8 mouse cellular contexts compared by ENCODE assay signal in the genomic region with DNA sequence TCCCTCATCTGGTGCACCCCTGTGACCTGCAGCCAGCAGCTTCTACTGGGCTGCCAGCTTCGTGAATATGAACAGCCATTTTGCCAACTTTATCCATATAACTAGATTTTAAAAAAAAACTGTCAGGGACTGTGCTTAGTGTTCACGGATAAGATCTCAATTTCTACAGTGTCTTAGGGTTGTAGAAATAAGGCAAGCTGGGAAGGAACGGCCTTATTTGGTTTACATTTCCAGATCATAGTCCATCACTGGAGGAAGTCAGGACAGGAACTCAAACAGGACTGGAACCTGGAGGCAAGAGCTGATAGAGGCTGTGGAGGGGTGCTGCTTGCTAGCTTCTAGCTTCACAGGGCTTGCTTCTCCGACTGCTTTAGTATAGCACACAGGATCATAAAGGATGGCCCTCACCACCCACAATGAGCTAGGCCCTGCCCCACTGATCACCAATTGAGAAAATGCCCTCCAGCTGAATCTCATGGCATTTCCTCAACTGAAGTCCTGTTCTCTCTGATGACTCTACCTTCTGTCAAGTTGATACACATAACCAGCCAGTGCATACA. TPM values are rescaled to one million over a fixed set of nuclear protein-coding genes. Genes with fewer than 3 reads are reported as not detected.
A peak's percentile ranks its signal among the peaks of the same experiment; 100 is the strongest.
DNase-seq lines count a peak whose midpoint lies in the region; ATAC-seq and TF ChIP-seq lines count a peak whose summit lies in the region.

No protein-coding gene starts in this region.

- H3K9ac ChIP-seq in hindbrain, embryonic 13.5 days = peak overlapping the region; percentile 99

- H3ac ChIP-seq in myocyte (ENCODE audit: control insufficient read depth, insufficient read length) = peak overlapping the region; percentile 99

- 0 out of 2 replicates have a peak, but pooled peaks cover 1% of the 10 kb centered on the region for H3K4me1 ChIP-seq in bone marrow, adult 2 months (ENCODE audit: control insufficient read depth, insufficient read depth, low read length)
- H3K4me1 ChIP-seq in hindbrain, embryonic 13.5 days (replicated peaks) = peaks cover 27% of the 10 kb centered on the region

- H3K36me3 ChIP-seq in hindbrain, embryonic 13.5 days = peaks cover 7% of the 10 kb centered on the region; the same call in 1 of the 2 replicates
- H3K36me3 ChIP-seq in myocyte (ENCODE audit: control insufficient read depth, insufficient read depth) = no peaks in the 10 kb centered on the region

- no peak for TF ChIP-seq CTCF in left cerebral cortex, adult 2 months (IDR thresholded peaks at IDR 0.05)
- TF ChIP-seq CTCF in bone marrow, adult 2 months (IDR thresholded peaks at IDR 0.05; ENCODE audit: control insufficient read depth, insufficient read depth, low read length) = no peak

- intact Hi-C loops in left cerebral cortex, adult 2 months (cut with DNase I) = loop anchor here (1.0 kb wide), 1 partner anchor 86 kb away; a partner anchor contains a TSS

- no peaks in the 10 kb centered on the region for H3K27me3 ChIP-seq in hindbrain, embryonic 13.5 days
- H3K27me3 ChIP-seq in myocyte (ENCODE audit: control insufficient read depth, insufficient read depth, insufficient read length) = no peaks in the 10 kb centered on the region

- peak overlapping the region; percentile 83 for H3K4me2 ChIP-seq in hindbrain, embryonic 13.5 days
- H3K4me2 ChIP-seq in myocyte (ENCODE audit: low read depth) = peak overlapping the region; percentile 86

- TF ChIP-seq POLR2A in bone marrow, adult 2 months (IDR thresholded peaks at IDR 0.05; ENCODE audit: borderline replicate concordance, control insufficient read depth, low read depth, low read length) = no peak
- TF ChIP-seq POLR2A in myocyte (IDR thresholded peaks at IDR 0.05; ENCODE audit: insufficient read length, low read depth) = no peak

- peak overlapping the region; percentile 91 for H3K4me3 ChIP-seq in left cerebral cortex, adult 2 months
- H3K4me3 ChIP-seq in bone marrow, adult 2 months (replicated peaks; ENCODE audit: control insufficient read depth, low read depth, low read length) = peak overlapping the region; percentile 73
- H3K4me3 ChIP-seq in hindbrain, embryonic 13.5 days = peak overlapping the region; percentile 98
- peak overlapping the region; percentile 61 for H3K4me3 ChIP-seq in myocyte

- DNase-seq in left cerebral cortex, adult 2 months (ENCODE audit: extremely low spot score in 1 of 2, low spot score in 2 of 2) = no peak
- DNase-seq in left cerebral cortex, adult 8-10 months (ENCODE audit: low spot score in 2 of 2) = no peak
- no peak for DNase-seq in spleen, postnatal 4 days (ENCODE audit: low spot score in 2 of 2)
- no peak for DNase-seq in cerebellum, adult 9-10 months
- DNase-seq in layer of hippocampus, adult 11-12 months (ENCODE audit: low spot score) = no peak

- no peak for ATAC-seq in hindbrain, embryonic 13.5 days (ENCODE audit: low FRiP score)

- 22% methylated on average over 4 of the region's 4 CpGs for WGBS in bone marrow, adult 2 months
- 31% methylated on average over 4 of the region's 4 CpGs for WGBS in hindbrain, embryonic 13.5 days

- H3K9me3 ChIP-seq in hindbrain, embryonic 13.5 days = no peaks in the 10 kb centered on the region

- peak overlapping the region; percentile 100 for H3K27ac ChIP-seq in left cerebral cortex, adult 2 months
- H3K27ac ChIP-seq in bone marrow, adult 2 months (ENCODE audit: control insufficient read depth, insufficient read depth, low read depth, low read length, poor library complexity) = peak overlapping the region; percentile 100
- H3K27ac ChIP-seq in hindbrain, embryonic 13.5 days = peak overlapping the region; percentile 100

- peaks cover 19% of the 10 kb centered on the region for H3K79me2 ChIP-seq in myocyte (ENCODE audit: control insufficient read depth, insufficient read depth)

TF ChIP-seq in myocyte, 11 proteins besides CTCF, POLR2A, EP300 and RAD21:
- TF ChIP-seq MAX (IDR thresholded peaks at IDR 0.05; ENCODE audit: low read depth) = no peak
- TF ChIP-seq TCF3 (IDR thresholded peaks at IDR 0.05; ENCODE audit: insufficient read length, low read depth) = no peak
- TF ChIP-seq USF1 (IDR thresholded peaks at IDR 0.05; ENCODE audit: low read depth) = no peak
- TF ChIP-seq REST (IDR thresholded peaks at IDR 0.05; ENCODE audit: insufficient read depth, insufficient read length) = no peak
- no peak for TF ChIP-seq CEBPB (IDR thresholded peaks at IDR 0.05; ENCODE audit: insufficient read depth, poor library complexity, severe bottlenecking)

RNA-seq across cellular contexts. Expression of a gene that starts 1.4 kb away (rescaled TPM):
- total RNA-seq in left cerebral cortex, adult 2 months (2021) = 100 to 1,000 TPM; 120 to 128 TPM
- total RNA-seq in left cerebral cortex, adult 8-10 months (2022) = 100 to 1,000 TPM; 113 to 127 (median 121) TPM
- polyA plus RNA-seq in bone marrow, adult 2 months (2011; ENCODE audit: insufficient read depth, insufficient read length, low replicate concordance, missing spikeins) = 48.0 and 58.4 TPM in 2 replicates
- 67.5 and 68.8 TPM in 2 replicates for polyA plus RNA-seq in hindbrain, embryonic 13.5 days (2015; fragmentation: Nextera tagmentation; extraction: Ambion mirVana)
- 122 TPM for polyA plus RNA-seq in myocyte (2012; fragmentation: generic; extraction: Trizol)

RNA-seq across cellular contexts. Expression of a gene that starts 16.4 kb away (rescaled TPM):
- 10 to 100 TPM; 32.6 to 36.9 TPM for total RNA-seq in left cerebral cortex, adult 2 months (2021)
- 10 to 100 TPM; 24.6 to 30.1 (median 26.5) TPM for total RNA-seq in left cerebral cortex, adult 8-10 months (2022)
- polyA plus RNA-seq in bone marrow, adult 2 months (2011; ENCODE audit: insufficient read depth, insufficient read length, low replicate concordance, missing spikeins) = 0.50 and 0.72 TPM in 2 replicates
- 11.5 and 11.7 TPM in 2 replicates for polyA plus RNA-seq in hindbrain, embryonic 13.5 days (2015; fragmentation: Nextera tagmentation; extraction: Ambion mirVana)
- 0.01 TPM for polyA plus RNA-seq in myocyte (2012; fragmentation: generic; extraction: Trizol)

RNA-seq across cellular contexts. Expression of a gene that starts 27.7 kb away (rescaled TPM):
- total RNA-seq in left cerebral cortex, adult 2 months (2021) = 10 to 100 TPM; 31.2 to 31.6 TPM
- 10 to 100 TPM; 25.9 to 29.9 (median 28.5) TPM for total RNA-seq in left cerebral cortex, adult 8-10 months (2022)
- polyA plus RNA-seq in bone marrow, adult 2 months (2011; ENCODE audit: insufficient read depth, insufficient read length, low replicate concordance, missing spikeins) = 42.7 and 86.0 TPM in 2 replicates
- polyA plus RNA-seq in hindbrain, embryonic 13.5 days (2015; fragmentation: Nextera tagmentation; extraction: Ambion mirVana) = 71.4 and 73.5 TPM in 2 replicates
- 21.0 TPM for polyA plus RNA-seq in myocyte (2012; fragmentation: generic; extraction: Trizol)
